Mouse (Mus musculus): Measurements from ENCODE around the gene Gga3. TPM values are rescaled to one million over a fixed set of nuclear protein-coding genes. Genes with fewer than 3 reads are reported as not detected.
A peak's percentile ranks its signal among the peaks of the same experiment; 100 is the strongest.

Gene Gga3
- total and polyA plus RNA-seq, 3 experiments, result 7.7 to 39.8 (median 18.7) TPM

- TF ChIP-seq POLR2AphosphoS2 (IDR thresholded peaks at IDR 0.05; ENCODE audit: low read depth, low read length), result peak; percentile 69; the same call in 1 of the 2 replicates
Observed at GRCm38 (mm10) chr11:115603476-115604303, at the start of gene Gga3, which contains the start of gene Mrps7 (continued).

GRCm38 (mm10) chr11:115653194-115653593, 49.3 kb upstream of the Gga3 start:
- Histone ChIP-seq H3K4me1 (ENCODE audit: control insufficient read depth in 1 of 2, insufficient read depth in 2 of 2) (peaks cover 12 to 84% of the 10 kb centered on the region in 2 experiments), H3K9me3 (replicated peaks; ENCODE audit: low read length) (no peaks in the 10 kb centered on the region), H3K4me2 (ENCODE audit: insufficient read depth, low read depth, poor library complexity, severe bottlenecking) (no peak overlapping the region), H3K79me2 (replicated peaks; ENCODE audit: control insufficient read depth, extremely low read depth, insufficient read depth, poor library complexity, severe bottlenecking) (peaks cover 84% of the 10 kb centered on the region), H3K4me3 (replicated peaks in 1 of 3; ENCODE audit: low read depth in 2 of 3, low read length in 2 of 3, poor library complexity in 1 of 3) (no peak overlapping the region), H3K9ac (ENCODE audit: insufficient read depth, low read depth) (no peak overlapping the region), H3K27me3 (replicated peaks) (no peaks in the 10 kb centered on the region), H3K27ac (ENCODE audit: insufficient read depth, low read depth) (peak overlapping the region; percentile 21; the same call in 1 of the 2 replicates), H3K36me3 (replicated peaks in 1 of 2; ENCODE audit: control insufficient read depth in 1 of 2, insufficient read depth in 1 of 2, low read length in 1 of 2) (peaks cover 69 to 78% of the 10 kb centered on the region in 2 experiments)
- in situ Hi-C loops (cut with MboI; ENCODE audit: low pct_ligation_motif_present, low pct_unique_long_range_greater_than_20kb, low sequenced_read_pairs), result no loop called here
- TF ChIP-seq HCFC1 (IDR thresholded peaks at IDR 0.05; ENCODE audit: low read depth, low read length) (no peak), POLR2A (IDR thresholded peaks at IDR 0.05; ENCODE audit: low read depth, low read length) (peak; percentile 41)
- DNase-seq (ENCODE audit: extremely low read depth), result no peak
- dilution Hi-C loops (cut with MboI; ENCODE audit: extremely low pct_ligation_motif_present, extremely low pct_unique_long_range_greater_than_20kb, low sequenced_read_pairs), result no loop called here

GRCm38 (mm10) chr11:115651680-115652079, 47.8 kb upstream of the Gga3 start:
- dilution Hi-C loops (cut with MboI; ENCODE audit: extremely low pct_ligation_motif_present, extremely low pct_unique_long_range_greater_than_20kb, low sequenced_read_pairs) (no loop called here), in situ Hi-C loops (cut with MboI; ENCODE audit: low pct_ligation_motif_present, low pct_unique_long_range_greater_than_20kb, low sequenced_read_pairs) (no loop called here)
- no peak for TF ChIP-seq ELF1 (IDR thresholded peaks at IDR 0.05; ENCODE audit: low read depth, low read length)
- H3K36me3 ChIP-seq (replicated peaks in 1 of 2; ENCODE audit: control insufficient read depth in 1 of 2, insufficient read depth in 1 of 2, low read length in 1 of 2), result peaks cover 77 to 81% of the 10 kb centered on the region in 2 experiments
- H3K27ac ChIP-seq (ENCODE audit: insufficient read depth, low read depth), result no peak overlapping the region
- DNase-seq (ENCODE audit: extremely low read depth), result no peak
- no peaks in the 10 kb centered on the region for H3K27me3 ChIP-seq (replicated peaks)
- H3K79me2 ChIP-seq (replicated peaks; ENCODE audit: control insufficient read depth, extremely low read depth, insufficient read depth, poor library complexity, severe bottlenecking), result peaks cover 77% of the 10 kb centered on the region
- H3K4me3 ChIP-seq (replicated peaks in 1 of 3; ENCODE audit: low read depth in 2 of 3, low read length in 2 of 3, poor library complexity in 1 of 3), result no peak overlapping the region
- no peak overlapping the region for H3K9ac ChIP-seq (ENCODE audit: insufficient read depth, low read depth)
- H3K4me1 ChIP-seq (ENCODE audit: control insufficient read depth in 1 of 2, insufficient read depth in 2 of 2), result peaks cover 15 to 95% of the 10 kb centered on the region in 2 experiments
- H3K9me3 ChIP-seq (replicated peaks; ENCODE audit: low read length), result no peaks in the 10 kb centered on the region
- no peak overlapping the region for H3K4me2 ChIP-seq (ENCODE audit: insufficient read depth, low read depth, poor library complexity, severe bottlenecking)

GRCm38 (mm10) chr11:115649706-115650105, 45.9 kb upstream of the Gga3 start:
- peak overlapping the region in 1 of 3 experiments; percentile 43 for H3K4me3 ChIP-seq (replicated peaks in 1 of 3; ENCODE audit: low read depth in 2 of 3, low read length in 2 of 3, poor library complexity in 1 of 3)
- no peak overlapping the region for H3K9ac ChIP-seq (ENCODE audit: insufficient read depth, low read depth)
- in situ Hi-C loops (cut with MboI; ENCODE audit: low pct_ligation_motif_present, low pct_unique_long_range_greater_than_20kb, low sequenced_read_pairs), result loop anchor here (25.0 kb wide), 1 partner anchor 763 kb away; the partner anchor contains the start of gene Rnf157
- no peaks in the 10 kb centered on the region for H3K27me3 ChIP-seq (replicated peaks)
- H3K36me3 ChIP-seq (replicated peaks in 1 of 2; ENCODE audit: control insufficient read depth in 1 of 2, insufficient read depth in 1 of 2, low read length in 1 of 2), result peaks cover 71 to 76% of the 10 kb centered on the region in 2 experiments
- H3K9me3 ChIP-seq (replicated peaks; ENCODE audit: low read length), result no peaks in the 10 kb centered on the region
- dilution Hi-C loops (cut with MboI; ENCODE audit: extremely low pct_ligation_motif_present, extremely low pct_unique_long_range_greater_than_20kb, low sequenced_read_pairs), result no loop called here
- peaks cover 64% of the 10 kb centered on the region for H3K79me2 ChIP-seq (replicated peaks; ENCODE audit: control insufficient read depth, extremely low read depth, insufficient read depth, poor library complexity, severe bottlenecking)
- H3K4me1 ChIP-seq (ENCODE audit: control insufficient read depth in 1 of 2, insufficient read depth in 2 of 2), result peaks cover 25 to 95% of the 10 kb centered on the region in 2 experiments
- no peak overlapping the region for H3K4me2 ChIP-seq (ENCODE audit: insufficient read depth, low read depth, poor library complexity, severe bottlenecking)
- DNase-seq (ENCODE audit: extremely low read depth), result no peak
- peak overlapping the region; percentile 34 for H3K27ac ChIP-seq (ENCODE audit: insufficient read depth, low read depth)
- no peak for TF ChIP-seq SIN3A (IDR thresholded peaks at IDR 0.05; ENCODE audit: low read length)
- TF ChIP-seq SMC3 (IDR thresholded peaks at IDR 0.05; ENCODE audit: low read depth, low read length), result no peak
- TF ChIP-seq HCFC1 (IDR thresholded peaks at IDR 0.05; ENCODE audit: low read depth, low read length), result no peak
- TF ChIP-seq NRF1 (IDR thresholded peaks at IDR 0.05; ENCODE audit: low read depth, low read length), result no peak
- TF ChIP-seq RCOR1 (conservative IDR thresholded peaks at IDR 0.05; ENCODE audit: low read depth, low read length), result no peak
- no peak for TF ChIP-seq BHLHE40 (IDR thresholded peaks at IDR 0.05; ENCODE audit: low read depth, low read length)
- no peak for TF ChIP-seq CTCF (conservative IDR thresholded peaks at IDR 0.05 in 1 of 2, IDR thresholded peaks at IDR 0.05 in 1 of 2; ENCODE audit: low read depth in 2 of 2, low read length in 2 of 2)
- TF ChIP-seq MAFK (IDR thresholded peaks at IDR 0.05; ENCODE audit: insufficient replicate concordance, low read length), result no peak
- TF ChIP-seq RAD21 (IDR thresholded peaks at IDR 0.05; ENCODE audit: low read depth, low read length), result no peak
- TF ChIP-seq CHD2 (IDR thresholded peaks at IDR 0.05; ENCODE audit: low read length), result no peak
- no peak for TF ChIP-seq ZC3H11A (IDR thresholded peaks at IDR 0.05; ENCODE audit: low read depth, low read length)
- no peak for TF ChIP-seq E2F4 (IDR thresholded peaks at IDR 0.05; ENCODE audit: insufficient replicate concordance, low read depth, low read length)
